Mouse (Mus musculus) layer of hippocampus, adult 6 months (tissue): ENCODE results near the gene Senp2. TPM values are rescaled to one million over a fixed set of nuclear protein-coding genes. Genes with fewer than 3 reads are reported as not detected.

Experiments
- long read RNA-seq, 2 experiments: library from polyadenylated mRNA; unstranded; transcript quantifications; one replicate each; pipeline ENCODE4 v2.0.0; 2019 to 2020
- polyA plus RNA-seq: library from polyadenylated mRNA; unstranded; fragments of <200 nt; fragmentation: Nextera tagmentation; gene quantifications from 2 replicates; pipeline ENCODE4 v1.2.3, GENCODE M21; 2021

The Senp2 gene
- polyA plus RNA-seq = 22.6 and 23.3 TPM in 2 replicates
- long read RNA-seq, experiment 1, full-length matches to known transcripts = 21 of 49 reads
- long read RNA-seq, experiment 1, partial matches to known transcripts = 19 of 49 reads
- long read RNA-seq, experiment 1, other reads (novel, unspliced or antisense) = 9 of 49 reads
- long read RNA-seq, experiment 2, full-length matches to known transcripts = 225 of 267 reads
- long read RNA-seq, experiment 2, partial matches to known transcripts = 16 of 267 reads
- long read RNA-seq, experiment 2, other reads (novel, unspliced or antisense) = 26 of 267 reads

DNA sequence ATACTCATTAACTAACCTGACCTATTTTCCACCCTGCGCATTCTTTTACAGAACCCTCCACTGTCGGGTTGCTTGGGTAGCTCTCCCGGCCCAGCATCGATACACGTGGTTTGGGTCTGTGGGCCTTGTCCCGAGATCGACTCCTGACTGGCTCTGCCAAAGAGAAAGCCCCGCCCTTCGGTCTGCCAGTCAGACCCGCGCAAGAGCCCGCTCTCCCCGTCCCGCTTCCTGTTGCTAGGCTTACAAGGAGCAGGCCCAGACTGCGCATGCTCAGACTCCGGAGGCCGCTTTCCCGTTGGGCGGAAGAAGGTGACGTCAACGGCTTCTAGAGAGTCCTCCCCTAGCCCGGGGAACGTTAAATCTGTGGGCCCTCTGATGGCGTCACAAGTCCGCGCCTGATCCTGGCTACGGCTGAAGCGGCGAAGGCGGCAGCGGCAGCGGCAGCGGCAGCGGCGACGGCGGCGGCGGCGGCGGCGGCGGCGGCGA lies at the start of gene Senp2:
Senp2 (plus strand) TSS at position 386 of the 486 bp plus-strand sequence.

DNA sequence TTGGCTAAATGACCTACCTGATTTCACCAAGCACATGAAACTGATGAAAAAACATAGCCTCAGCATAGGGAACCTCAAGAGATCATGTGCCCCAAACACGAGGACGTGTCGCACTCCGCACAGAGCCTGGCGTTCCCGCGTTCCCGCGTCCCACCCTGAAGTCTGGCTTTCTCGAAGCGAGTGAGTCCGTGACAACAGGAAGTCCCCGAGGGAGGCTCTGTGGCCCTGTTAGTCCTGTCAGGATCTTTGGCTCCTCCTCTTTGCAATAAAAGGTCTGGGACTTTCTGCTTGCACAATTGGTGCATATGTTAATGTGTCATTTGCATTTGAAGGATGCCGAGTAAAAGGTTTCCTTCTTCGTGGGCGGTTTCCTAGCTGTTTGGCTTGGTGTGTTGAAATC lies 14.0 kb upstream of the Senp2 start, which contains the start of gene Liph:
Liph (minus strand) TSS at position 360 of the 400 bp plus-strand sequence.

Other genes with a start within 250 kb of the Senp2 start
- gene Ehhadh, start 221.7 kb upstream of the Senp2 start, polyA plus RNA-seq = 0.72 and 1.0 TPM in 2 replicates
- gene Map3k13, start 215.1 kb upstream of the Senp2 start, polyA plus RNA-seq = 2.2 and 3.0 TPM in 2 replicates
- gene Tmem41a, start 61.9 kb upstream of the Senp2 start, polyA plus RNA-seq = 19.8 and 23.3 TPM in 2 replicates
- gene Liph, start 13.8 kb upstream of the Senp2 start, polyA plus RNA-seq = 0.87 and 1.6 TPM in 2 replicates
- gene Igf2bp2, start 153.8 kb downstream of the Senp2 start, polyA plus RNA-seq = 0.18 and 0.26 TPM in 2 replicates